In genomic region chr1:75507006-75507405, GRCm38 (mm10) we compare ENCODE assay signal across 8 mouse cellular contexts. TPM values are rescaled to one million over a fixed set of nuclear protein-coding genes. Genes with fewer than 3 reads are reported as not detected.
DNase-seq lines count a peak whose midpoint lies in the region; ATAC-seq and TF ChIP-seq lines count a peak whose summit lies in the region.

Inha (plus strand) TSS chr1:75507077.

- no peaks in the 10 kb centered on the region for H3K27me3 ChIP-seq in heart, adult 2 months (ENCODE audit: control insufficient read depth, insufficient read depth, low read length)
- H3K27me3 ChIP-seq in spleen, adult 2 months (ENCODE audit: control insufficient read depth, insufficient read depth, low read length), result peaks cover 13% of the 10 kb centered on the region
- no peaks in the 10 kb centered on the region for H3K27me3 ChIP-seq in intestine, embryonic 15.5 days (replicated peaks)
- peaks cover 22% of the 10 kb centered on the region for H3K27me3 ChIP-seq in midbrain, embryonic 13.5 days

- no peak for TF ChIP-seq EP300 in heart, adult 2 months (IDR thresholded peaks at IDR 0.05; ENCODE audit: insufficient read depth, low read depth, low read length)

- peak within 1 kb of the TSS; percentile 94 for H3K27ac ChIP-seq in heart, adult 2 months
- no peak within 1 kb of the TSS for H3K27ac ChIP-seq in spleen, adult 2 months (ENCODE audit: insufficient read depth, low read length)
- H3K27ac ChIP-seq in intestine, embryonic 15.5 days, result peak within 1 kb of the TSS; percentile 98
- peak within 1 kb of the TSS; percentile 90 for H3K27ac ChIP-seq in midbrain, embryonic 13.5 days

- intact Hi-C loops in heart, adult 2 months (cut with DNase I), result loop anchor here (5.0 kb wide), 1 partner anchor 40 kb away; the partner anchor contains the start of gene Slc4a3
- intact Hi-C loops in heart, postnatal 10 days (cut with DNase I), result loop anchor here (5.0 kb wide), 1 partner anchor 40 kb away; the partner anchor contains the start of gene Slc4a3

- no peak for DNase-seq in heart, adult 2 months
- no peak for DNase-seq in heart, postnatal 10 days
- no peak for DNase-seq in spleen, adult 2 months (ENCODE audit: low read depth in 1 of 2, low spot score in 2 of 2)
- no peak for DNase-seq in spleen, adult 12 weeks (ENCODE audit: low spot score)
- DNase-seq in spleen, adult 18-20 months, result no peak
- no peak for DNase-seq in MN1 (ENCODE audit: low spot score)

- 53% methylated on average over 10 of the region's 10 CpGs for WGBS in heart, adult 2 months
- WGBS in spleen, adult 2 months, result 88% methylated on average over 10 of the region's 10 CpGs
- WGBS in intestine, embryonic 15.5 days, result 56% methylated on average over 10 of the region's 10 CpGs
- 77% methylated on average over 10 of the region's 10 CpGs for WGBS in midbrain, embryonic 13.5 days

- peak within 1 kb of the TSS; percentile 87 for H3K4me3 ChIP-seq in heart, adult 2 months
- H3K4me3 ChIP-seq in spleen, adult 2 months (ENCODE audit: extremely low read depth, insufficient read depth, insufficient read length), result peak within 1 kb of the TSS; percentile 16; the same call in 1 of the 2 replicates
- H3K4me3 ChIP-seq in intestine, embryonic 15.5 days (replicated peaks), result peak within 1 kb of the TSS; percentile 76
- peak within 1 kb of the TSS; percentile 81 for H3K4me3 ChIP-seq in midbrain, embryonic 13.5 days (replicated peaks)

- H3K36me3 ChIP-seq in heart, adult 2 months (ENCODE audit: control insufficient read depth, insufficient read depth, low read length), result no peaks in the 10 kb centered on the region
- no peaks in the 10 kb centered on the region for H3K36me3 ChIP-seq in spleen, adult 2 months (ENCODE audit: control insufficient read depth, insufficient read depth, low read length)
- H3K36me3 ChIP-seq in intestine, embryonic 15.5 days, result peaks cover 10% of the 10 kb centered on the region
- H3K36me3 ChIP-seq in midbrain, embryonic 13.5 days, result peaks cover 3% of the 10 kb centered on the region

- no peak for TF ChIP-seq CTCF in heart, adult 2 months (IDR thresholded peaks at IDR 0.05)
- TF ChIP-seq CTCF in spleen, adult 2 months (IDR thresholded peaks at IDR 0.05; ENCODE audit: extremely low read depth, insufficient read depth, insufficient read length, insufficient replicate concordance), result no peak

- ATAC-seq in intestine, embryonic 15.5 days, result no peak
- peak; percentile 7; the same call in 1 of the 2 replicates for ATAC-seq in midbrain, embryonic 13.5 days

- H3K4me2 ChIP-seq in intestine, embryonic 15.5 days (replicated peaks), result peak within 1 kb of the TSS; percentile 80
- H3K4me2 ChIP-seq in midbrain, embryonic 13.5 days (replicated peaks), result peak within 1 kb of the TSS; percentile 94

- peak within 1 kb of the TSS; percentile 80 for H3K9ac ChIP-seq in heart, adult 2 months (ENCODE audit: low read depth, low read length)
- peak within 1 kb of the TSS; percentile 80 for H3K9ac ChIP-seq in intestine, embryonic 15.5 days
- H3K9ac ChIP-seq in midbrain, embryonic 13.5 days (replicated peaks), result peak within 1 kb of the TSS; percentile 89

- no peaks in the 10 kb centered on the region for H3K9me3 ChIP-seq in intestine, embryonic 15.5 days
- H3K9me3 ChIP-seq in midbrain, embryonic 13.5 days, result no peaks in the 10 kb centered on the region

- no peak for TF ChIP-seq POLR2A in heart, adult 2 months (IDR thresholded peaks at IDR 0.05; ENCODE audit: insufficient read depth, low read depth, low read length)
- no peak for TF ChIP-seq POLR2A in spleen, adult 2 months (IDR thresholded peaks at IDR 0.05; ENCODE audit: low read depth, low read length)

- H3K79me2 ChIP-seq in heart, adult 2 months (replicated peaks; ENCODE audit: control insufficient read depth, insufficient read depth, low read length), result no peaks in the 10 kb centered on the region; the same call in 1 of the 2 replicates

- H3K4me1 ChIP-seq in heart, adult 2 months (ENCODE audit: control insufficient read depth, insufficient read depth, low read length), result peaks cover 6% of the 10 kb centered on the region; the same call in 1 of the 2 replicates
- no peaks in the 10 kb centered on the region; the same call in 1 of the 2 replicates for H3K4me1 ChIP-seq in spleen, adult 2 months (ENCODE audit: control insufficient read depth, insufficient read depth, insufficient read length)
- peaks cover 48% of the 10 kb centered on the region for H3K4me1 ChIP-seq in intestine, embryonic 15.5 days (replicated peaks)
- peaks cover 26% of the 10 kb centered on the region for H3K4me1 ChIP-seq in midbrain, embryonic 13.5 days (replicated peaks)

RNA-seq across cellular contexts. Expression of gene Inha, which starts in this region (rescaled TPM):
- total RNA-seq in heart, adult 2 months (2021), result 1 to 10 TPM; 4.1 to 4.3 TPM
- polyA plus RNA-seq in heart, adult 2 months (2012; rRNA removed), result 17.0 and 20.4 TPM in 2 replicates
- total RNA-seq in heart, postnatal 10 days (2021), result 1 to 10 TPM; 5.1 to 8.5 TPM
- 2.9 TPM in 2 replicates for polyA plus RNA-seq in spleen, adult 2 months (2012; rRNA removed)
- polyA plus RNA-seq in intestine, embryonic 15.5 days (2015; fragmentation: Nextera tagmentation; extraction: Ambion mirVana), result 5.2 and 8.9 TPM in 2 replicates
- polyA plus RNA-seq in midbrain, embryonic 13.5 days (2015; fragmentation: Nextera tagmentation; extraction: Ambion mirVana), result 8.5 and 12.5 TPM in 2 replicates

Comparison
In these comparisons a context has a peak if more than half of its experiments do, and no peak if none do; other contexts are left out.
1. H3K4me3 ChIP-seq: peak in every context shown above with its lines; median percentile 87 in heart, adult 2 months; 81 in midbrain, embryonic 13.5 days; 76 in intestine, embryonic 15.5 days; 16 in spleen, adult 2 months.